Mouse (Mus musculus): ENCODE results near the gene Ryr3. TPM values are rescaled to one million over a fixed set of nuclear protein-coding genes. Genes with fewer than 3 reads are reported as not detected.

Gene Ryr3
- polyA plus RNA-seq, 1 experiment from 2014 or later: 1.4 TPM

DNA sequence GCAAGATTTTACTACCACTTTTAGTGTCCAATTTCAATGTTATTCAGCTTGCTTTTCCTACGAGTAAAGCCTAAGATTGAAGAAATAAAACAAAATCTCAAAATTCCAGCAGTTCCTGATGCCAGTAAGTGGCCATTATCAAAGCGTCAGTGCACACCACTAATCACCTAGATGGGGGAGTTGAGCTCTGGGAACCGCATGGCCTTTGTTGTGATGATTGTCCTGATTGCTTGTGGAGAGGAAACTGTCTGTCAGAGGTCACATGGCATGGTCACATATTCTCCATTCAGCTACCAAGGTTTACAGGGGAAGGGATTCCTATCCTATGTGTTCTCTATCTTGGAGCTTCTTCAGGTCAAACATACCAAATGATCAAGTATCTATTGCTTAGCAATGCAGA, 399.9 kb downstream of the Ryr3 start:
- ATAC-seq (ENCODE audit: low FRiP score, low read depth): no peak
- no peaks in the 10 kb centered on the region for H3K4me1 ChIP-seq
- H3K36me3 ChIP-seq: no peaks in the 10 kb centered on the region
- no peak overlapping the region for H3K9ac ChIP-seq (replicated peaks)
- H3K27me3 ChIP-seq: no peaks in the 10 kb centered on the region
- H3K9me3 ChIP-seq: no peaks in the 10 kb centered on the region
- H3K4me3 ChIP-seq: no peak overlapping the region
- H3K4me2 ChIP-seq (replicated peaks): no peak overlapping the region
- no peak overlapping the region for H3K27ac ChIP-seq (replicated peaks)
- WGBS: 47% methylated on average over 3 of the region's 3 CpGs

GRCm38 (mm10) chr2:112815960-112816359, 400.9 kb downstream of the Ryr3 start:
- Histone ChIP-seq H3K4me2 (replicated peaks) (no peak overlapping the region), H3K36me3 (no peaks in the 10 kb centered on the region), H3K9ac (replicated peaks) (no peak overlapping the region), H3K4me1 (no peaks in the 10 kb centered on the region), H3K27me3 (no peaks in the 10 kb centered on the region), H3K4me3 (no peak overlapping the region), H3K9me3 (no peaks in the 10 kb centered on the region), H3K27ac (replicated peaks) (no peak overlapping the region)
- 83% methylated on average over 3 of the region's 3 CpGs for WGBS
- ATAC-seq (ENCODE audit: low FRiP score, low read depth): no peak

- no peak overlapping the region for H3K4me3 ChIP-seq
- H3K9me3 ChIP-seq: no peaks in the 10 kb centered on the region
- no peaks in the 10 kb centered on the region for H3K4me1 ChIP-seq
- WGBS: 71% methylated on average over 5 of the region's 5 CpGs
- H3K9ac ChIP-seq (replicated peaks): no peak overlapping the region
- H3K27me3 ChIP-seq: no peaks in the 10 kb centered on the region
- no peaks in the 10 kb centered on the region for H3K36me3 ChIP-seq
- peak; percentile 52 for ATAC-seq (ENCODE audit: low FRiP score, low read depth)
- no peak overlapping the region for H3K27ac ChIP-seq (replicated peaks)
- H3K4me2 ChIP-seq (replicated peaks): no peak overlapping the region
Observed at GRCm38 (mm10) chr2:112812637-112813402, 404.1 kb downstream of the Ryr3 start.

DNA sequence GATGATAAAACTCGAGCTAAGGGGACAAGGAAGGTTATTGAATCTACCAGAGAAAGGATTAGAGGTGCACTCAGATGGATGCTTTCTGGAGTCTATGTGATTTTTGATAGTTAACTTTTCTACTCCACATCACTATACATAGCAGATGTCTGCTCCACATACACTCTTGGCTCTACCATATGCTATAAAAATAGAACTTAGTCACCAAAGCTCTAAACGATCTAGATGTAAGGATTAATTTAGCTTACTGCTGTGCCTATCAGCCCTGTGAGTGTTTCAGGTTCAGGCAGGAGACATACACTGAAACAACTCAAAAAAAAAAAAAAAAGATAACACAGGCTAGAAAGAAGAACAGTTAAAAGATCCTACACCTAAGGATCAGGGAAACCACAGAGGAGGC, 410.9 kb downstream of the Ryr3 start:
- H3K9me3 ChIP-seq: no peaks in the 10 kb centered on the region
- no peaks in the 10 kb centered on the region for H3K36me3 ChIP-seq
- no peak overlapping the region for H3K27ac ChIP-seq (replicated peaks)
- H3K4me3 ChIP-seq: no peak overlapping the region
- no peaks in the 10 kb centered on the region for H3K4me1 ChIP-seq
- no peaks in the 10 kb centered on the region for H3K27me3 ChIP-seq
- WGBS: 77% methylated on average over 2 of the region's 2 CpGs
- ATAC-seq (ENCODE audit: low FRiP score, low read depth): no peak
- no peak overlapping the region for H3K9ac ChIP-seq (replicated peaks)
- H3K4me2 ChIP-seq (replicated peaks): no peak overlapping the region

- Histone ChIP-seq H3K4me1 (no peaks in the 10 kb centered on the region), H3K36me3 (no peaks in the 10 kb centered on the region), H3K27ac (replicated peaks) (no peak overlapping the region), H3K4me3 (no peak overlapping the region), H3K9ac (replicated peaks) (no peak overlapping the region), H3K9me3 (no peaks in the 10 kb centered on the region), H3K27me3 (no peaks in the 10 kb centered on the region), H3K4me2 (replicated peaks) (no peak overlapping the region)
- peak; percentile 85 for ATAC-seq (ENCODE audit: low FRiP score, low read depth)
- WGBS: 22% methylated on average over 8 of the region's 8 CpGs
Observed at GRCm38 (mm10) chr2:112799995-112800353, 416.9 kb downstream of the Ryr3 start.

DNA sequence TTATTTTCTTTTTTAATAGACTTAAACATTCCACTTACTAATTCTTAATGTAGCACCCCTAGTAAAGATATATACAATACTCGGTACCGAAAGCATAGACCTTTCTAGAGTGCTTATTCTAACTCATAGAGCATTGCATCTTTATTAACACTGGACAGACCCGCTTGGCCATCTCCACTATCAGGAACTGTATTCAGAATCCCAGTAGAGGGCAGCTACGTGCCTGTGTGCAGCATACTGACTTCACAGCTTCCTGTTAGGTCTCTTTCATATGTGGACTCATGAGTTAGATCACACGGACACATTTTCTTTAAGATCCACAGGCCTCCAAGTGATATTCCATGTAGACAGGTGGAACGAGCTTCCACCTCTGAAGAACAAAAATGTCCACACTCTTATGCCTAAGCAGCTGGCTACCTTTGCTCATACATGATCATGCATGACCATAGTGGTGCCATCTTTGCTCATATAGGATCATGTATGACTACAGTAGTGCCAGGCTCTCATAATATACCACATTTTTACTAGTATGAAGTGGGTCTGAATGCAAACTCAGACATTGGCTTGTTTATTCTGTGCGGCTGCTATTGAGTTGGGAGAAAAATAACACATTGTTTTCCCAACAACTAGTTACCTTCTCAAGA, 417.4 kb downstream of the Ryr3 start:
- peak; percentile 43; the same call in 1 of the 2 replicates for ATAC-seq (ENCODE audit: low FRiP score, low read depth)
- Histone ChIP-seq H3K4me2 (replicated peaks) (no peak overlapping the region), H3K9me3 (no peaks in the 10 kb centered on the region), H3K4me1 (no peaks in the 10 kb centered on the region), H3K9ac (replicated peaks) (no peak overlapping the region), H3K4me3 (no peak overlapping the region), H3K27me3 (no peaks in the 10 kb centered on the region), H3K36me3 (no peaks in the 10 kb centered on the region), H3K27ac (replicated peaks) (no peak overlapping the region)
- 87% methylated on average over 7 of the region's 7 CpGs for WGBS

- Histone ChIP-seq H3K4me2 (replicated peaks) (no peak overlapping the region), H3K36me3 (no peaks in the 10 kb centered on the region), H3K27ac (replicated peaks) (no peak overlapping the region), H3K4me3 (no peak overlapping the region), H3K9me3 (no peaks in the 10 kb centered on the region), H3K9ac (replicated peaks) (no peak overlapping the region), H3K4me1 (no peaks in the 10 kb centered on the region), H3K27me3 (no peaks in the 10 kb centered on the region)
- ATAC-seq (ENCODE audit: low FRiP score, low read depth): no peak
- 60% methylated on average over 2 of the region's 2 CpGs for WGBS
Observed at GRCm38 (mm10) chr2:112781631-112782030, 435.3 kb downstream of the Ryr3 start.

DNA sequence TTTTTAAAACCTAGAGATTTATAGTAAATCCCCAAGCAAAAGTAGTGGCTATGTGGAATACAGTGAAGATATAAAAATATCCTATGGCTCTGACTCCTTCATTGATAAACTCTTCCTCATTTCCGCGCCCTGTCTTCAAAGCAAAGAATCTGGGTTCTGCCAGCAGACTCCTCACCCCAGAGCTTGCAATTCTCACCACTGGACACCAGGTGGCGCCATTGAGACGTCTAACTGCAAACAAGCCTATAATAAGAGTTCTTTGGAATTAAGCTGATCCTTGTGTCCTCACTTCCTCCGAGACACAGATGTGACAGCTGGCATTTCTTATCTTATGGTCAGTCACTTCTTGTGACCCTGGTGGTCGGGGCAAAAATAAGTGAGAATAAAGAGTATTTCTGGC, 442.1 kb downstream of the Ryr3 start:
- no peaks in the 10 kb centered on the region for H3K9me3 ChIP-seq
- H3K9ac ChIP-seq (replicated peaks): no peak overlapping the region
- no peaks in the 10 kb centered on the region for H3K36me3 ChIP-seq
- no peak overlapping the region for H3K4me2 ChIP-seq (replicated peaks)
- WGBS: 34% methylated on average over 6 of the region's 6 CpGs
- no peaks in the 10 kb centered on the region for H3K27me3 ChIP-seq
- H3K4me1 ChIP-seq: no peaks in the 10 kb centered on the region
- no peak overlapping the region for H3K4me3 ChIP-seq
- ATAC-seq (ENCODE audit: low FRiP score, low read depth): no peak
- no peak overlapping the region for H3K27ac ChIP-seq (replicated peaks)

DNA sequence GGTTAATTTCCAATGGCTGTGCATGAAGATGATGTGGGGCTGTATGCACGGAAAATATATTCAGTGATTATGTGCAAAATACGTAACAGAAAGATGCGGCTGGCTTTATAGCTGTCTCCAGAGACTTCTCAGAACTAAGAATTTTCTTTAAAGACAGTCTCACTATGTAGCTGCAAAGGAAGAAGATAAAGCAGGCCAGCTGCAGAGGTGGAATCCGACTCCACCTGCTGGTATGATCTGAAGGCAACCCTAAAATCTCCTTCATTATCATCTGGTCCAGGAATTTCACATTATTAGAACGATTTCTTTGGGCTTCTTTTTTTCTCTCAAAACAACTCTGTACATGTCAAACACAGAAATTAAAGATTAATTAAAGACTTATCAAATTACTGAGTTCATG, 449.2 kb downstream of the Ryr3 start:
- Histone ChIP-seq H3K4me3 (no peak overlapping the region), H3K9ac (replicated peaks) (no peak overlapping the region), H3K27ac (replicated peaks) (no peak overlapping the region), H3K27me3 (no peaks in the 10 kb centered on the region), H3K36me3 (no peaks in the 10 kb centered on the region), H3K9me3 (no peaks in the 10 kb centered on the region), H3K4me2 (replicated peaks) (no peak overlapping the region), H3K4me1 (no peaks in the 10 kb centered on the region)
- WGBS: 78% methylated on average over 5 of the region's 5 CpGs
- no peak for ATAC-seq (ENCODE audit: low FRiP score, low read depth)

DNA sequence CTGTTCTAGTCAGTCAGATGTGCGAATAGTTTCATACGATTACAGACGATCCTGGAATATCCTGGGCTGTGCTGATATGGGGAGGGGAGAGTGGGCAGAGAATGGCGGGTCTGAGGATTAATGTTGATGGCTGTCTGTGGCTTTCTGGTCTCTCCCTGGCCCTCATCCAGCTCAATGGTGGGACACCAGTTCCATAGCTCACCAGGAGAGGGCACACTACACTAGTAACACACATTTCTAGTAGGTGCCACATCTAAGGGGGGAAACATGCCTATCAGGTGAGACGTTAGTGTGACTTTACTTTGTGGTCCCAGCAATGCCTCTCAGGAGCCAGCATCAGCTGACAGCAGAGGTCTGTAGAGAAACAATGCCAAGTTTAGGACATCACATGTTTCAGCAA, 451.9 kb downstream of the Ryr3 start:
- Histone ChIP-seq H3K4me3 (no peak overlapping the region), H3K9ac (replicated peaks) (no peak overlapping the region), H3K27ac (replicated peaks) (no peak overlapping the region), H3K4me1 (no peaks in the 10 kb centered on the region), H3K4me2 (replicated peaks) (no peak overlapping the region), H3K9me3 (no peaks in the 10 kb centered on the region), H3K36me3 (no peaks in the 10 kb centered on the region), H3K27me3 (no peaks in the 10 kb centered on the region)
- no peak for ATAC-seq (ENCODE audit: low FRiP score, low read depth)
- WGBS: 63% methylated on average over 5 of the region's 5 CpGs

DNA sequence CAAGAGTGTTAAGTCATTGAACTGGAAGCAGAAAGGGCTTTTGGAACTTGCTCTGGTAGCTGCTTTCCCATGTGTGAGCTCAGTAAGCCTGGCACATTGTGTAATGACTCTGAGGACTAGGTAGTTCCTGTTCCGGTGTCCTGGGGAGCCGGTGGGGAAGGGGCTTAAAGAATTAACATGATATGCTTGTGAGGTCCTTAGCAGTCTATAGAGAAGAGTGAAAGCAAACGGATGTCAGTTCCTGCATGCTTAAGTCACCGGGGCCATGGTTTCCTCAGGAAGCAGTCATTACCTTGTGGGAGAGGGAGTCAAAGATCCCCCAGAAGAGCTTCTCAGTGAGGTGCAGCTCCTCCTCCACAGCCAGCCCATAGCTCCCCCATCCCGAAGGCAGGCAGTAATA, 452.6 kb downstream of the Ryr3 start:
- ATAC-seq (ENCODE audit: low FRiP score, low read depth): no peak
- Histone ChIP-seq H3K27ac (replicated peaks) (no peak overlapping the region), H3K4me3 (no peak overlapping the region), H3K9me3 (no peaks in the 10 kb centered on the region), H3K4me1 (no peaks in the 10 kb centered on the region), H3K9ac (replicated peaks) (no peak overlapping the region), H3K36me3 (no peaks in the 10 kb centered on the region), H3K27me3 (no peaks in the 10 kb centered on the region), H3K4me2 (replicated peaks) (no peak overlapping the region)
- 77% methylated on average over 5 of the region's 5 CpGs for WGBS

DNA sequence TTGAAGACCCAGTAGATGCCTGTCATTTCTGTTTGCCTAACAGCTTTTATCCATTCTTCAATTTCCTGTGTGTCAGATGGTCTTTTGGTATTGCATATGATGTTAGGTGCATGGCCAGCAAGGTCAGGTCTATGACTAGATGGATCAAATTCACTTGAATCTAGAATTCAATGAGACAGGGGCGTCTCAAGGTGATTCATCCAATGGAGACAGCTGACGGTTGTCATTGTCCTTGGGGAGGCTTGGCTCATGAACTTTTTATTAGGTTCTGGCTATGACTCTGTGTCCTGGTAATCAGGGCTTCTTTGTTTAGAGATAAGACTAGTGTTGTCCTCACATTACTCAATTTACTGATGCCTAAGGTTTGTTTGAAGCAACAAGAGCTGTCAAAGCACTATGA, 454.9 kb downstream of the Ryr3 start:
- Histone ChIP-seq H3K4me1 (no peaks in the 10 kb centered on the region), H3K4me2 (replicated peaks) (no peak overlapping the region), H3K36me3 (no peaks in the 10 kb centered on the region), H3K27me3 (no peaks in the 10 kb centered on the region), H3K9me3 (no peaks in the 10 kb centered on the region), H3K27ac (replicated peaks) (no peak overlapping the region), H3K9ac (replicated peaks) (no peak overlapping the region), H3K4me3 (no peak overlapping the region)
- no peak for ATAC-seq (ENCODE audit: low FRiP score, low read depth)
- 74% methylated on average over 2 of the region's 2 CpGs for WGBS
